Mouse (Mus musculus) heart, adult 18-20 months (tissue): ENCODE data around the gene Col12a1. TPM values are rescaled to one million over a fixed set of nuclear protein-coding genes. Genes with fewer than 3 reads are reported as not detected.
"Not testable (repeated sequence)": the region's sequence is repeated elsewhere in the genome, so short reads cannot be mapped to it uniquely, and the experiment has no call there.

Source experiments
- DNase-seq, 2 experiments: peaks; one replicate each; pipeline ENCODE4 v3.0.0; 2021 to 2022; ENCODE audit warnings: mixed read lengths in 1 of 2
- total RNA-seq, 2 experiments: library from RNA; stranded (reverse); gene quantifications; 2 replicates each; pipeline ENCODE4 v1.2.3; 2021

The Col12a1 gene
- total RNA-seq, 2 experiments from 2014 or later = 0.42 to 1.2 TPM

- DNase-seq = no peak
Observed at GRCm38 (mm10) chr9:79689771-79690535, 28.7 kb downstream of the Col12a1 start.

GRCm38 (mm10) chr9:79689342-79689741 lies 29.3 kb downstream of the Col12a1 start:
- no peak for DNase-seq

- no peak for DNase-seq
Observed at GRCm38 (mm10) chr9:79687227-79687626, 31.4 kb downstream of the Col12a1 start.

- no peak for DNase-seq
Observed at GRCm38 (mm10) chr9:79686049-79686448, 32.6 kb downstream of the Col12a1 start.

GRCm38 (mm10) chr9:79680453-79681240 lies 38.0 kb downstream of the Col12a1 start:
- DNase-seq = peak; percentile 61 to 66

GRCm38 (mm10) chr9:79668806-79669205 lies 49.8 kb downstream of the Col12a1 start:
- not testable (repeated sequence) for DNase-seq

GRCm38 (mm10) chr9:79653327-79654150 lies 65.1 kb downstream of the Col12a1 start:
- DNase-seq = no peak

- peak; percentile 9 to 36 for DNase-seq
Observed at GRCm38 (mm10) chr9:79648587-79648986, 70.0 kb downstream of the Col12a1 start.

GRCm38 (mm10) chr9:79645757-79646156 lies 72.9 kb downstream of the Col12a1 start:
- no peak for DNase-seq

- DNase-seq = no peak
Observed at GRCm38 (mm10) chr9:79639430-79640090, 79.1 kb downstream of the Col12a1 start.

GRCm38 (mm10) chr9:79637879-79638278 lies 80.8 kb downstream of the Col12a1 start:
- DNase-seq = no peak

- DNase-seq = no peak
Observed at GRCm38 (mm10) chr9:79634076-79634475, 84.6 kb downstream of the Col12a1 start.

GRCm38 (mm10) chr9:79631186-79631585 lies 87.4 kb downstream of the Col12a1 start:
- DNase-seq = no peak

- DNase-seq = no peak
Observed at GRCm38 (mm10) chr9:79618839-79619597, 99.6 kb downstream of the Col12a1 start.

GRCm38 (mm10) chr9:79617336-79617735 lies 101.3 kb downstream of the Col12a1 start:
- peak; percentile 21 to 33 for DNase-seq

GRCm38 (mm10) chr9:79616040-79616439 lies 102.6 kb downstream of the Col12a1 start:
- no peak for DNase-seq

GRCm38 (mm10) chr9:79610286-79610685 lies 108.3 kb downstream of the Col12a1 start:
- peak; percentile 40 to 65 for DNase-seq

GRCm38 (mm10) chr9:79609661-79610060 lies 109.0 kb downstream of the Col12a1 start:
- DNase-seq = no peak

- DNase-seq = no peak
Observed at GRCm38 (mm10) chr9:79608795-79609194, 109.8 kb downstream of the Col12a1 start.

GRCm38 (mm10) chr9:79608062-79608531 lies 110.5 kb downstream of the Col12a1 start:
- peak in 1 of 2 experiments; percentile 7 for DNase-seq

GRCm38 (mm10) chr9:79606122-79606521 lies 112.5 kb downstream of the Col12a1 start:
- DNase-seq = no peak
